Mouse (Mus musculus) heart, embryonic 12.5 days (tissue): Measurements from ENCODE around the gene Rimklb. TPM values are rescaled to one million over a fixed set of nuclear protein-coding genes. Genes with fewer than 3 reads are reported as not detected.
"Not testable (repeated sequence)": the region's sequence is repeated elsewhere in the genome, so short reads cannot be mapped to it uniquely, and the experiment has no call there.

Experiments
- ATAC-seq: fragments of 200-750 bp; cut with Nextera tagmentation; 2 replicates; pipeline ENCODE4 v1.8.0; 2017; ENCODE audit warnings: moderate TSS enrichment, moderate library complexity; ENCODE audit not compliant: insufficient number of reproducible peaks, low FRiP score
- H3K27ac ChIP-seq: fragments of 300-500 bp; sonication (generic); 2 replicates; pipeline ENCODE4 v1.5.1; 2016; ENCODE audit warnings: mild to moderate bottlenecking, moderate library complexity; ENCODE audit not compliant: poor library complexity, severe bottlenecking
- H3K27me3 ChIP-seq: fragments of 300-500 bp; sonication (generic); replicated peaks from 2 replicates; pipeline ENCODE4 v1.6.1; 2016; ENCODE audit warnings: mild to moderate bottlenecking, moderate library complexity
- H3K36me3 ChIP-seq: fragments of 300-500 bp; sonication (generic); 2 replicates; pipeline ENCODE4 v1.6.1; 2016; ENCODE audit warnings: mild to moderate bottlenecking, moderate library complexity
- H3K4me1 ChIP-seq: fragments of 300-500 bp; sonication (generic); replicated peaks from 2 replicates; pipeline ENCODE4 v1.6.1; 2016; ENCODE audit warnings: mild to moderate bottlenecking
- H3K4me2 ChIP-seq: fragments of 300-500 bp; sonication (generic); 2 replicates; pipeline ENCODE4 v1.6.1; 2016; ENCODE audit warnings: mild to moderate bottlenecking, moderate library complexity
- H3K4me3 ChIP-seq: fragments of 300-500 bp; sonication (generic); 2 replicates; pipeline ENCODE4 v1.5.1; 2016; ENCODE audit warnings: mild to moderate bottlenecking
- H3K9ac ChIP-seq: fragments of 300-500 bp; sonication (generic); 2 replicates; pipeline ENCODE4 v1.6.1; 2016; ENCODE audit warnings: mild to moderate bottlenecking, moderate library complexity
- H3K9me3 ChIP-seq: fragments of 300-500 bp; sonication (generic); replicated peaks from 2 replicates; pipeline ENCODE4 v1.6.1; 2016; ENCODE audit warnings: mild to moderate bottlenecking, moderate library complexity
- WGBS: fragments of 180-500 bp; shearing (Covaris S2); methylation state at CpG from one replicate; pipeline ENCODE4 v1.1.7; 2016; 5-methylcytosine and 5-hydroxymethylcytosine counted together
- polyA plus RNA-seq: library from polyadenylated mRNA; unstranded; fragments of >200 nt; fragmentation: Nextera tagmentation; extraction: Ambion mirVana; gene quantifications from 2 replicates; pipeline ENCODE4 v1.2.1, GENCODE M21; 2016

Gene Rimklb
- 7.3 and 8.7 TPM in 2 replicates for polyA plus RNA-seq

DNA sequence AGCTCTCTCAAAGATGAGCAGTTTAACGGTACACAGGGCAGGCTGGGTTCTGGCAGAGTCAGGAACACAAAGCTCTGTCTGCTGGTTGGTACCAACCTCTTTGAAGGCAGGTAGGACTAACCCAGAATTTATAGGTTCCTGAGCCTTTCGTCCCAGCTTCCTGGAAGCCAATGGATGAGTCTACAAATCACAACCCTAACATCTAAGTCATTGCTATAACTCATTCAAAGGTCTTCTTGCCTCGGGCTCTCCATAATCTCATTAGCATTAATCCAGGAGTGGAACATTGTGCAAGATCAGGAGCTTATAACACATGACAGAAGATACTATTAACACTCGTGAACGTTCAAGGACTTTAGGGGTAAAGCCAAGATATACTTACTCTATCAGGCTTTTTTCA, at the start of gene Rimklb:
Gene Rimklb (minus strand): TSS at position 101 of the 400 bp plus-strand sequence.
- H3K9me3 ChIP-seq, result no peaks in the 10 kb centered on the region
- ATAC-seq, result no peak
- H3K27ac ChIP-seq, result no peak within 1 kb of the TSS
- no peaks in the 10 kb centered on the region for H3K27me3 ChIP-seq
- H3K36me3 ChIP-seq, result no peaks in the 10 kb centered on the region
- no peak within 1 kb of the TSS for H3K4me2 ChIP-seq
- WGBS, result 73% methylated on average over 5 of the region's 5 CpGs
- H3K4me3 ChIP-seq, result no peak within 1 kb of the TSS
- no peak within 1 kb of the TSS for H3K9ac ChIP-seq
- peaks cover 23% of the 10 kb centered on the region for H3K4me1 ChIP-seq

DNA sequence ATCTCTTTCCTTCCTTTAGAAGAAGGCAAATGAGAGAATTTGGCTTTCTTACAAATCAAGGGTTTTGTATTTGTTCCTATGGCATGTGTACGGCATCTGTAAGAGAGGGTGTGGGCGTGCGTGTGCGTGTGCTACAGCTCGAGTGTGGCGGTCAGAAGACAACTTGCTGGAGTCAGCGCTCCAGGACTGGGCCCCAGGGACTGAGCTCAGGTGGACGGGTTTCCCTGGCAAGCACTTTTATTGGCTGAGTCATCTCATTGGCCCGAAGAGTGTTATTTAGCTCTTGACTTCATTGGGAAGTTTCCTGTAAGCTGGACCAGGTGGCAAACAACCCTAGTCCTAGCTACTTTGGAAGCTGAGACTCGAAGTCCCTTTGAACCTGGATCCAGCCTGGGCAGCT, 47.4 kb upstream of the Rimklb start:
- H3K4me1 ChIP-seq, result peaks cover 4% of the 10 kb centered on the region
- ATAC-seq, result no peak
- H3K4me3 ChIP-seq, result no peak overlapping the region
- no peaks in the 10 kb centered on the region for H3K27me3 ChIP-seq
- no peaks in the 10 kb centered on the region for H3K9me3 ChIP-seq
- H3K4me2 ChIP-seq, result no peak overlapping the region
- no peak overlapping the region for H3K27ac ChIP-seq
- H3K9ac ChIP-seq, result no peak overlapping the region
- H3K36me3 ChIP-seq, result no peaks in the 10 kb centered on the region
- WGBS, result 76% methylated on average over 10 of the region's 10 CpGs

DNA sequence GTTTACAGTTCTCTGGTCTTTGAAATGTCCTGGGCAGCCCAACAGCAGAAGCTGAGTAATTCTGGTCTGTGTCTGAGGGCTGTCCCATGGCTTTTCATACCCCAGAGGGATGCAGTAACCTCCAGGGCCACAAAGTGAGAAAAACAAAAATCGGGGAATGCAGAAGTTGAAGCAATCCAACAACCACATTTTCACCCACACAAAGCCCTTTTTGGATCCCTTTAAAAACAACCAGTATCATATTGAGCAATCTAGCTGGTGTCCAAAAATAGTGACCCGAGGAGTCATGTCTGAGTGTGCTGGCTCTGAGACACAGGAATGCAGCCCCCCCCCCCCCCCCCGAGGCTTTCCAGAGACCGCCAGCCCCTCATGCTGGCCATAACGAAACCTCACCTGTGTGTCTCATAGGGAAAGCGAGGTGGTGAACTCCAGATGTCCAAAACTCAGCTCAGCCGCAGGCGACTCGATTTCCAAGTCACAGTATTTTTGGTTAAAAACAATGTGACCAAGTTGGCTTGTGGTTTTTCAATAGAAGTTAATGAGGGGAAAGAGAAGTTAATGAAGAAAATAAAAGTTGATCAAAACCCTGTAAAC, 46.8 kb upstream of the Rimklb start:
- 58% methylated on average over 9 of the region's 9 CpGs for WGBS
- Histone ChIP-seq H3K9ac (no peak overlapping the region), H3K4me3 (no peak overlapping the region), H3K27ac (no peak overlapping the region), H3K27me3 (no peaks in the 10 kb centered on the region), H3K4me1 (peaks cover 4% of the 10 kb centered on the region), H3K36me3 (no peaks in the 10 kb centered on the region), H3K4me2 (no peak overlapping the region; the same call in 1 of the 2 replicates), H3K9me3 (no peaks in the 10 kb centered on the region)
- ATAC-seq, result no peak

DNA sequence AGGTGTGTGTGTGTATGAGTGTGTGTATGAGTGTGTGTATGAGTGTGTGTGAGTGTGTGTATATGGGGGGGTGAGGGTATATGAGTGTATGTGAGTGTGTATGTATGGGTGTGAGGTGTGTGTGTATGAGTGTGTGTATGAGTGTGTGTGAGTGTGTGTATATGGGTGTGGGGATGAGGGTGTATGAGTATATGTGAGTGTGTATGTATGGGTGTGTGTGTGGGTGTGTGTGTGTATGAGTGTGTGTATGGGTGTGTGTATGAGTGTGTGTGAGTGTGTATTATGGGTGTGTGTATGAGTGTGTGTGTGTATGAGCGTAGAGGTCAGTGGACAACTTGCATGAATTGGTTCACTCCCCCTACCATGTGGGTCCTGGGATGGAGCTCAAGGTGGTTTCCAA, 46.1 kb upstream of the Rimklb start:
- H3K4me3 ChIP-seq, result no peak overlapping the region
- H3K9me3 ChIP-seq, result no peaks in the 10 kb centered on the region
- H3K27ac ChIP-seq, result no peak overlapping the region
- no peaks in the 10 kb centered on the region for H3K27me3 ChIP-seq
- H3K4me1 ChIP-seq, result peaks cover 4% of the 10 kb centered on the region
- no peak for ATAC-seq
- no peaks in the 10 kb centered on the region for H3K36me3 ChIP-seq
- whole genome bisulfite sequencing, result 100% methylated on average over 1 of the region's 1 CpGs
- no peak overlapping the region for H3K4me2 ChIP-seq
- no peak overlapping the region for H3K9ac ChIP-seq

DNA sequence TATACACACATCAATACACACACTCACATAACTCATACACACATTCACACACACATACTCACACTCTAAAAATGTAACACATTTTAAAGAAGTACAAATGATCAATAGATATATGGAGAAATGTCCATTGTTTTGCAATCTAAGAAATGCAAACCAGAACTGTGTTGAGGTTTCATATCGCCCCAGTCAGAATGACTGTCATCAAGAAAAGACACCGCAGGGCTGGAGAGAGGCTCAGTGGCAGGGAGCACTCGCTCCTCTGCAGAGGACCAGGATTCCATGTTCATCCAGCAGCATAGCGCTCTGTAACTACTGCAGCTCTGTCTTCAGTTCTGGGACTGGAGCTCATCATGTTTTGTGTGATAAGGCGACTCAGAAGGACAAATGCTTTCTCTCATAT, 45.0 kb upstream of the Rimklb start:
- Histone ChIP-seq H3K9me3 (no peaks in the 10 kb centered on the region), H3K4me2 (no peak overlapping the region), H3K9ac (no peak overlapping the region), H3K36me3 (no peaks in the 10 kb centered on the region), H3K4me3 (no peak overlapping the region), H3K27me3 (no peaks in the 10 kb centered on the region), H3K27ac (no peak overlapping the region), H3K4me1 (peaks cover 4% of the 10 kb centered on the region)
- WGBS, result 61% methylated on average over 5 of the region's 5 CpGs
- no peak for ATAC-seq

DNA sequence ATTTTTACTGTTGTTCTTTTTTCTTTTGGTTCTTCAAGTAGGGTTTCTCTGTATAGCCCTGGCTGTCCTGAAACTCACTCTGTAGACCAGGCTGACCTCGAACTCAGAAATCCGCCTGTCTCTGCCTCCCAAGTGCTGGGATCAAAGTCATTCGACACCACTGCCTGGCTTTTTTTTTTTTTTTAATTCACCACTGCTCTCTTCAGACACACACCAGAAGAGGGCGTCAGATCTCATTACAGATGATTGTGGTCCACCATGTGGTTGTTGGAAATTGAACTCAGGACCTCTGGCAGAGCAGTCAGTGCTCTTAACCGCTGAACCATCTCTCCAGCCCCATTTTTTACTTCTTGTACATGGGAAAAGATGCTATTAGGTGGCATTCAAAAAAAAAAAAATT, 43.9 kb upstream of the Rimklb start:
- not testable (repeated sequence) for H3K4me3 ChIP-seq, H3K9me3 ChIP-seq, H3K27ac ChIP-seq, ATAC-seq, H3K27me3 ChIP-seq, H3K9ac ChIP-seq, H3K4me1 ChIP-seq, H3K36me3 ChIP-seq, H3K4me2 ChIP-seq
- WGBS, result 75% methylated on average over 5 of the region's 5 CpGs

DNA sequence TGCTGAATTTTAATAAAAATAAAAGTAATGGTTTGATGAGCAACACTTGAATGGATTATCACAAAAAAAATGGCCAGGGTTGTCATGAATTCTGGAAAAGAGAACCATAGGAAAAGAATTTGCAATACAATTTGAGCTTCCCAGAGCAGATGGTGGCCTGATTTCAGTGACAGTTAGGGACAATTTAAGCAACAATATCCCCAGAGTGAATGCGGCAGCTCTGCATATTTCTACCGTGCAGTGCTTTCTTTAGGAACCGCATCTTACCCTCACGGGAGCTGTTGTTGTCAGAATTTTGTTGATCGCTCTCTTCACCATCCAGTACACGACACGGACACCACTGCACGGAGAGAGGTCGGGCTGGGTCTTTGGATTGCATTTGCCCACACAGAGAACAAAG, 41.0 kb upstream of the Rimklb start:
- Histone ChIP-seq H3K4me2 (no peak overlapping the region), H3K9ac (no peak overlapping the region), H3K9me3 (0 out of 2 replicates have a peak, but pooled peaks cover 3% of the 10 kb centered on the region), H3K36me3 (no peaks in the 10 kb centered on the region), H3K4me3 (no peak overlapping the region), H3K4me1 (no peaks in the 10 kb centered on the region), H3K27ac (no peak overlapping the region), H3K27me3 (no peaks in the 10 kb centered on the region)
- 84% methylated on average over 9 of the region's 9 CpGs for WGBS
- no peak for ATAC-seq

DNA sequence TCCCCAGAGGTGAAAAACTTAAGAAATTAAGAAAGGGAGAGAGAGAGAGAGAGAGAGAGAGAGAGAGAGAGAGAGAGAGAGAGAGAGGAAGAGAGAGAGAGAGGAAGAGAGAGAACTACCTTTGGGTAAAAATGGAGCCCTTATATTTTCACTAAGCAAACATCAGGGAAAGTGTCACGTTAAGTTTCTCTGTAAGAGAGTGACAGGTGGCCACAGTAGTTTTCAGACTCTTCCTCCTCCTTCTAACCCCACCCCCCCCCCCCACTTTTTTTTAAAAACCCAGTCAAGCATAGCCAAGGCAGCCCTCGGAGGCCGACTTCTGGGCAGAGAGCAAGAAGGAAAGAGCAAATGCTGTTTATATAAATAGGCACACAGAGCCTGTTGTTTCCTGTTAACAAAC, 35.5 kb upstream of the Rimklb start:
- no peak overlapping the region for H3K4me2 ChIP-seq
- H3K27me3 ChIP-seq, result no peaks in the 10 kb centered on the region
- H3K9me3 ChIP-seq, result 0 out of 2 replicates have a peak, but pooled peaks cover 3% of the 10 kb centered on the region
- WGBS, result 47% methylated on average over 3 of the region's 3 CpGs
- no peak overlapping the region for H3K4me3 ChIP-seq
- H3K36me3 ChIP-seq, result no peaks in the 10 kb centered on the region
- ATAC-seq, result no peak
- no peak overlapping the region for H3K9ac ChIP-seq
- H3K4me1 ChIP-seq, result no peaks in the 10 kb centered on the region
- no peak overlapping the region for H3K27ac ChIP-seq

DNA sequence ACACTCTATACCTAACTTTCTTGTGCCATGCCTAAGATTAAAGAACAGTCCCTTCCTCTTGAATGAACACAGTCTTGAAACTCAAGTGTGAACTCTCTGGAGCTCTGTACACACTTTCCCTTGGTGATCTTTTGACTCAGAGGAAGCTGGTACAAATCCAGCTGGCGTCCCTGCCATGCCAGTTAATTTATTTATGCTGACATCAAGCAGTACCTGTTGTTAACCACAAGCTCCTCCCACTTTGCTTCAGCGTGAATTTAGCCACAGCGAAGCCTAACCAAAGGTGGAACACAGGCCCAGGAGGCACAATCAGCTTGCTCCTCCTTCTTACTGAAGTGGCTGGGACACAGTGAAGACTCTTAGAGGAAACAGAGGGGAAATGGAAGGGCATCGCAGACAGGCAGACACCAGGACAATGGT, 34.3 kb upstream of the Rimklb start:
- 15% methylated on average over 4 of the region's 4 CpGs for WGBS
- Histone ChIP-seq H3K4me3 (peak overlapping the region; percentile 30), H3K36me3 (no peaks in the 10 kb centered on the region), H3K27me3 (no peaks in the 10 kb centered on the region), H3K9me3 (no peaks in the 10 kb centered on the region), H3K4me1 (no peaks in the 10 kb centered on the region), H3K9ac (0 out of 2 replicates have a peak overlapping the region, but pooled peaks have one; percentile 4), H3K4me2 (peak overlapping the region; percentile 53), H3K27ac (no peak overlapping the region)
- ATAC-seq, result no peak

DNA sequence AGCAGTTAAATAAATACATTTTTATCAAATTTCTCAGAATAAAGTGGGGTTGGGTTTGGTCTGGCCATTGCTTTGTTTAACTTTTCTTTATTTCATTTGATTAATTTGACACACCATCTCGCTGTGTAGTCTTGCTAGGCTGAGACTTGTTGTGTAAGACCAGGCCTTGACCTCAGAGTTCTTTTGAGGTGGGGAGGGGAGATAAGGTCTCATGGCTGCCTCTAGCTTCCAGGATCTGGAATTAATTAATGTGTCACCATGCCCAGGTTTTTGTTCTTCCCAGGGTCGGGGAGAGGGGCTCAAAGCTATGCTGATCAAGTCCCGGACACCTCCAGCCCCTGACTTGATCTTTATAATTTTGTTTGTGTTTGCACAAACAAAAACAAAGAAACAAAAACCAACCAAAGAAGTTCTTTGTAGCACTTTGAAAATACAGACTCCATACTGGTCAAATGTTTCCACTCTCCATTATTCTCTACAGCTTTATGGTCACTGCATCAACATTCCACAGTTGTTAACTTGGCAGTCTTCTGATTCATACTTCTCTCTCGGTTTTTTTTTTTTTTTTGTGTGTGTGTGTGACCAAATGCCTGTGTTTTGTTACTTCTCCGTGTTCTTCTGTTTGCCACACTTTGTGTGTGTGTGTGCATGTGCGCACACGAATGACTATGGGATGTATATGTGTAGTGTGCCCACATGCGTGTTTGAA, 33.1 kb upstream of the Rimklb start:
- 0 out of 2 replicates have a peak, but pooled peaks cover 3% of the 10 kb centered on the region for H3K27me3 ChIP-seq
- no peak overlapping the region for H3K4me2 ChIP-seq
- no peak for ATAC-seq
- WGBS, result 62% methylated on average over 8 of the region's 8 CpGs
- no peaks in the 10 kb centered on the region for H3K9me3 ChIP-seq
- no peaks in the 10 kb centered on the region for H3K4me1 ChIP-seq
- no peaks in the 10 kb centered on the region for H3K36me3 ChIP-seq
- H3K9ac ChIP-seq, result no peak overlapping the region
- no peak overlapping the region for H3K27ac ChIP-seq
- no peak overlapping the region for H3K4me3 ChIP-seq

DNA sequence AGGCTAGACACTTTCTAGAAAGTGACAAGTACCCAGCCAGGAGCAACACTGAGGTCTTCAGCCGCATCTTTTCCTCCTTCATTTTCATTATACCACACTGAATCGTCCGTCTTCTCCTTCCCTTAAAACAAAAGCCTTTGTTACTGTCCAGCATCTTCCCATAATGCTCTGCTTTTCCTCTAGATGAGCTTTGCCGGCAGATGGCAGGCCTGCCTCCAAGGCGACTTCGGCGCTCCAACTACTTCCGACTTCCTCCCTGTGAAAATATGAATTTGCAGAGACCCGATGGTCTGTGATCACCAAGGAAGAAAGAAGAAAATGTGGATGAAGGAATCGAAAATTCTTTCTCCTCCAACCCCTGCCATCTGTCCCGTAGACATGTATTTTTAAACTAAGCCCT, 29.6 kb upstream of the Rimklb start:
- Histone ChIP-seq H3K27ac (no peak overlapping the region), H3K27me3 (0 out of 2 replicates have a peak, but pooled peaks cover 3% of the 10 kb centered on the region), H3K9me3 (no peaks in the 10 kb centered on the region), H3K36me3 (no peaks in the 10 kb centered on the region), H3K4me2 (no peak overlapping the region), H3K9ac (no peak overlapping the region), H3K4me1 (no peaks in the 10 kb centered on the region), H3K4me3 (no peak overlapping the region)
- no peak for ATAC-seq
- WGBS, result 68% methylated on average over 11 of the region's 11 CpGs
